Mouse (Mus musculus) frontal cortex, postnatal 25 days (tissue): ENCODE results near the gene Ryr2.

Experiments used
- DNase-seq, 2 experiments: peaks; one replicate each; pipeline ENCODE4 v3.0.0; 2022; ENCODE audit warnings: low spot score in 2 of 2

The Ryr2 gene

DNA sequence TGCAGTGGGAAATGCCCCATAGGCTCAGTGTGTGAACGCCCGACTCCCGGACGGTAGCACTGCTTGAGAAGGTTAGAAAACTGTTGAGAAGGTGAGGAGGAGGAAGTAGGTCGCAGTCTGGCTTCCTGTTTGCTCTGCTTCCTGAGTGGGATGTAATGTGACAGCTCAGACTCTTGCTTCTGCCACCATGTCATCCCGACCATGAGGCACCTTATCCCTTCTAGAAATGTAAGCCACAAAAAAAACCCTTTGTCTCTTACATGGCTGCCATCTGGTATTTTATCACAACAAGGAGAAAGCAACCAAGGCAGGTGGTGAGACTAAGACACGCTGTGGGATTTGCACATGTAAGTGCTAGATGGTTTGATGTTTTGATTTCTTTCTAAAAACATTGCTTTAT is 12.2 kb downstream of the Ryr2 start:
- DNase-seq = no peak

GRCm38 (mm10) chr13:12093146-12093545 is 13.6 kb downstream of the Ryr2 start:
- DNase-seq = no peak

- DNase-seq = no peak
Measured at GRCm38 (mm10) chr13:12092379-12093107, 14.2 kb downstream of the Ryr2 start.

DNA sequence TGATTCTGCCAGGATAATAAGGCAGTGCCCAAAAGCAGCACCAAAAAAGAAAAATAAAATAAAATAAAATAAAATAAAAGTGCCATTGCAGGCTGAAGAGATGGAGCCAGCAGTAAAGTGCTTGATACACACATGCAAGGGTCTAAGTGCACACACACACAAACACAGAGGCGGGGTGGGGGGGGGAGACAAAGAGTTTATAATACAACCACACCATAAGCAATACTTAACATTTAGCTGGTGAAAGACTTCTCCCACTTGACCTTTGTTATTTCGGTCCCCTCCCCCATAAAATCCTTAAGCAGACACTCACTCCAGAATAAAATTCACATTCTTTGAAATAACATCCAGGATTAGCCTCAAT is 22.7 kb downstream of the Ryr2 start:
- no peak for DNase-seq

DNA sequence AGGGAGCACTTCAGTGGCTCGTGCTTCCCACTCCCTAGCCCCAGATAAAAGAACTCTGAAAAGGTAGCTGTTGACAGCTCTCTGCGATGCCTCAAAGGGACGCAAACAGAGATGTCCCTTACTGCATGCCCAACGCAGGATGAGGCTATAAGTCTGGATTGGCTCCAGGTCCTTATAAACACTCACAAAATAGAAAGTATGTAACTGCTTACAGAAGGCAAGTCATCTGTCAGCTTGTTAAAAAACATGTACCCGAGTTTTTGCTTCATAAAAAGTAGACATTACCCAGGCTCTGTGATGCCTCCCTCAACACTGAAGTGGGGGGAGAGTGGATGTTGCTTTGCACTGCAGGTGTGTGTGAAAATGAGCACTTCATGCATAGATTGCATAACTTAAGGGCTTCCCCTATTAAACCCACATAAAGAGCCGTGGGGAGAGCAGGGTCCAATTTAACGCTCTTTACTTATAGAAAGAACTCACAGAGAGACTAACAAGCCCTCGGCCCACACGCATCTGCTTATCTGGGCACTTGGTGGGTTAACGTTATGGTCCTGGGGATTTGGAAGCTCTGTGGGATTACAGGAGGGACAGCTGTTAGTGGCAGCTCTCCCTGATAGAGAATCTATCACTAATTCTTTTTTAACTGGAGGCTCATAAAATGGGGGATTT is 23.2 kb downstream of the Ryr2 start:
- DNase-seq = no peak

GRCm38 (mm10) chr13:12080590-12080989 is 26.2 kb downstream of the Ryr2 start:
- no peak for DNase-seq

GRCm38 (mm10) chr13:12079536-12079935 is 27.2 kb downstream of the Ryr2 start:
- DNase-seq = no peak

DNA sequence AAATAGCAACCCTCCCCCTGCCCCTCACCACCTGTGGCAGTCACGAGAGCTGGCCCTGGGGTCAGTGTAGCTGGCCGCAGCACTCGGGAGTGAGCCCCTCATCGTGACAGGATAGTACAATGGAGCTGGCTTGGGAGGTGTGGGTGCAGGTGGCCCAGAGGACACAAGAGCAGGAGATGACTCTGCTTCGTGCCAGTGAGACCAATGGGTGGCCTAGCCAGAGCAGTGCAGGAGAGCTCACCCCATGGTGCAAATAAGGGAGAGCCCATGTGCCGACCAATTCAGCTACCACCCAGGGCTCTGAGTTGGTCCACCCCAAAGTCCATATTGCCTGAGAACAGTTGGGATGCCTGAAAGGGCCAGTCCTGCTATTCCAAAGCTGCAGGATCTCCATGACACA is 31.8 kb downstream of the Ryr2 start:
- no peak for DNase-seq

DNA sequence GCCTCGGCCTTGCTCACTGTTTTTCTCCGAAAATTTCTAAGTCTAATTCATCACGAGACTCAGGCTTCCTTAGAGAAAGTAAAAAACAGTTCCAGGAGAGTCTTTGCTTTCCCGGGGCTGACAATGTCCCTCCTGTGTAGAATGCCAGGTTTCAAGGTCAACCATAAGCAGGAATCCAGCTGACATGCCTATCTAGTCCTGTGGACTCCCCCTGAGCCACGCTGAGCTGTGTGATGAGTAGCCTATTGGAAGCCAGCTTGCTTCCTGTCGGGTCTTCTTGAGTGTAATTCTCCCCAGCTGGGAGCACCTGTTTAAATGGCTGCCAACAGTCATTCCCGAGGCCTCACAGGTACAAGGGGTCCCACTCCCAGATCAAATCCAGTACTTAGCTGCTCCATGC is 34.2 kb downstream of the Ryr2 start:
- no peak for DNase-seq

- no peak for DNase-seq
Measured at GRCm38 (mm10) chr13:12072112-12072511, 34.6 kb downstream of the Ryr2 start.

- DNase-seq = no peak
Measured at GRCm38 (mm10) chr13:12070157-12071129, 36.3 kb downstream of the Ryr2 start.

GRCm38 (mm10) chr13:12064576-12064975 is 42.2 kb downstream of the Ryr2 start:
- no peak for DNase-seq

DNA sequence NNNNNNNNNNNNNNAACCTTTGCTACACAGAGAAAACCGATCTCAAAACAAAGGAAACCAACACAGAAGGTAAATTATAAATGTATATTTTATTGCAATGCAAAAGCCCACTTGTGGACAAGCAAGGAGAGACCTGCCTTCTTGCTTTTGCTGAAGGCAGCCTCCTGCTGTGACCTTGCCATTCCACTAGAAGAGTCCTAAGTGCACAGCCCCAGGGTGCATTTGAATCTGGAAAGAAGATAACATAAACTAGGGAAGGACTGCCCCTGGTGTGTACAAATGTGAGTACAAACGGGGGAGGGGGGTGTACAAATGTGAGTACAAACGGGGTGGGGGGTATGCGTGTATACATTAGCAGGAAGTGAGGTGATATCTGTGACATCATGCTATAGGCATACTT is 43.2 kb downstream of the Ryr2 start:
- DNase-seq = no peak

- no peak for DNase-seq
Measured at GRCm38 (mm10) chr13:12057357-12057771, 49.4 kb downstream of the Ryr2 start.

DNA sequence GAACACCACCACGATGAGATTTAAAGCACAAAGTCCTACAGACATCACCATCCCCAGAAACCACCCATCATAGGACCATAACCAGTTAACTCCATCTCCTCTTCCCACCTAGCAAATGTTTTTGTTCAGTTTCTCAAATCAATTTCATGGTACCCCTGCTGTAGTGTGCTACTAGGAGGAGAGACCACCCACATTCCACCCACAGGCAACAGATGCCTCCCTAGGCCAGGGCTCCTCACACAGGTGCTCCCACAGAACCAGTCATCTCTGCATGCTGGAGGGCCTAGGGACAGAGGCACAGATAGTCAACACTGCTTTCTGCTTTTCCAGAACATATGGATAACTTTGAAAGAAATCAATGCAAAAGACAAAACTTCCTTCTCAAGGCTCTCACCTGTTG is 50.8 kb downstream of the Ryr2 start:
- DNase-seq = no peak

- no peak for DNase-seq
Measured at GRCm38 (mm10) chr13:12053910-12054309, 52.8 kb downstream of the Ryr2 start.

- DNase-seq = no peak
Measured at GRCm38 (mm10) chr13:12050809-12051208, 55.9 kb downstream of the Ryr2 start.

- no peak for DNase-seq
Measured at GRCm38 (mm10) chr13:12047059-12047458, 59.7 kb downstream of the Ryr2 start.

DNA sequence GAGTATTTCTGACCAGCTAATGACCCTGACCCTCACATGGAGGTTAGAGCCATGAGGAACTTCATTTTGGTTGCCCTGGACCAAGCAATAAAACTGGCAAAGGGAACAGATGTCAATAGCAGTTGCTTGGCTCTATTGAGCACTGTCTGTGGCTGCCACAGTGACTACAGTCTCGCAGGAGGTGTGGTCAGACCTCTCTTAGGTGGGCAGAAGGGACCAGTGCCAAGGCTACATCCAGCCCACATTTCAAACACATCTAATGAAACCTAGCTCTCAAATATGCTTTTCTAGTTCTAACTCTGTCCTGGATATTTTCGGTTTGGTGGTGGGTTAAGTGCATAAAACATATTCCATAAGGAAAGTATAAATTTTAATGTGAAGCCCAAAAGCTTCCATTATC is 62.0 kb downstream of the Ryr2 start:
- DNase-seq = no peak

DNA sequence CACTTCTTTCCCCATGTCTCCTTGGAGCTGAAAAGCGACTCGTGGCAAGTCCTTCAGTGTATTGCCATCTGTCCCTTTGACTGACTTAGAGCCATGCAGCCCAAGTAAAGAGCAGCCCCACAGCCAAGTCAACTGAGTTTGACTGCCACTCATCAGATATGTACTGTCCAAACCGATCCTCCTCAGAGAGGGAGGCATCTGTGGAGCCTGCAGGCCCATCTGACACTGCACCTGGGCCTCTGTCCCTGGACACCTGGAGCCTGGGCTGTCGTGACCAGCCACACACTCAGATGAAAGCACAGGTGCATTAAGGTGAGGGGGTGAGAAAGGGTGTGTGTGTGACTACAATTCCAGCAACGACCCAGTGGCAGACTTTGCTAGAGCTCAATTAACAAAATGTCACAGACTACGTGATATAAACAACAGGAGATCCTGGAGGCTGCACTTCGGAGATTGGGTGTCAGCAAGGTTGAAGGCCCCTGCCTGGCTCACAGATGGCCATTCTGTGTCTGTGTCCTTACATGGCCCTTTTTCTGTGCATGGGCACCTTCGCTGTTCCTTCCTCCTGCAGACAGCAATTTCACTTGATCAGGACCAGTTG is 63.8 kb downstream of the Ryr2 start:
- no peak for DNase-seq

- peak in 1 of 2 experiments; percentile 25 for DNase-seq
Measured at GRCm38 (mm10) chr13:12039967-12040366, 66.8 kb downstream of the Ryr2 start.

GRCm38 (mm10) chr13:12038676-12039075 is 68.1 kb downstream of the Ryr2 start:
- no peak for DNase-seq
